Mouse (Mus musculus) megakaryocyte, embryonic 14.5 days (primary cell): Measurements from ENCODE around the gene Adgrb2.

Experiments used
- FLI1 ChIP-seq: IDR thresholded peaks from 2 replicates; pipeline ENCODE4 v1.6.1; 2012; ENCODE audit warnings: low read length, inconsistent platforms, mixed read lengths
- GATA1 ChIP-seq: IDR thresholded peaks from 3 replicates; pipeline ENCODE4 v1.6.1; 2012; ENCODE audit warnings: mixed read lengths, low read length, inconsistent platforms, borderline replicate concordance

DNA sequence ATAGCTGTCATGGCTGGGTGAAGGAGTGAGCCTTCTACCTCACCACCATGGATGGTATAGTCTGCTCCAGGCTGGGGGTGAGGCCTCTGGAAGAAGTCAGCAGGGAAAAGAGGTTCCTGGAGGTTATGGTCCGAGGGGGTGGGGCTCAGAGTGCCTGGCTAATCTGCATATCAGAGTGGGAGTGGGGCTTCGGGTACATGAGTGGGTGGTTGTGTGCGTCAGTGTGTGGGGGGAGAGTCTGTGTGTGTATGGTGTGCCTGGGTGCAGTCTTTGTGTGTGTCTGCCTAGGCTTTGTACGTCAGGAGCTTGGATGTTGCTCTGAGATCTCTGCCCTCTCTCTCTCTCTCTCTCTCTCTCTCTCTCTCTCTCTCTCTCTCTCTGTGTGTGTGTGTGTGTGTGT is 5.7 kb upstream of the Adgrb2 start:
- TF ChIP-seq GATA1 (no peak), FLI1 (no peak)
